Mouse (Mus musculus): Measurements from ENCODE around the gene Acly. TPM values are rescaled to one million over a fixed set of nuclear protein-coding genes. Genes with fewer than 3 reads are reported as not detected.
A peak's percentile ranks its signal among the peaks of the same experiment; 100 is the strongest.

Acly gene
- polyA plus RNA-seq (2015; fragmentation: Nextera tagmentation; extraction: Ambion mirVana), result 225 and 227 TPM in 2 replicates

- peak; percentile 98 for ATAC-seq (replicated peaks)
- no peaks in the 10 kb centered on the region for H3K9me3 ChIP-seq
- peaks cover 33% of the 10 kb centered on the region for H3K4me1 ChIP-seq
- H3K36me3 ChIP-seq (replicated peaks), result peaks cover 7% of the 10 kb centered on the region
- peak within 1 kb of the TSS; percentile 68 for H3K4me2 ChIP-seq
- WGBS, result under 1% methylated on average over 54 of the region's 54 CpGs
- H3K27me3 ChIP-seq (replicated peaks), result no peaks in the 10 kb centered on the region
- H3K9ac ChIP-seq, result peak within 1 kb of the TSS; percentile 63
- peak within 1 kb of the TSS; percentile 89 for H3K27ac ChIP-seq
- peak within 1 kb of the TSS; percentile 70 for H3K4me3 ChIP-seq
Observed at GRCm38 (mm10) chr11:100527458-100528374, at the start of gene Acly. Gene Acly, minus strand, starts transcription at chr11:100528000.

GRCm38 (mm10) chr11:100576256-100576655, 48.5 kb upstream of the Acly start:
- ATAC-seq (replicated peaks), result no peak
- Histone ChIP-seq H3K27ac (no peak overlapping the region), H3K4me3 (no peak overlapping the region), H3K36me3 (replicated peaks) (peaks cover 13% of the 10 kb centered on the region; the same call in 1 of the 2 replicates), H3K4me2 (peak overlapping the region; percentile 81; the same call in 1 of the 2 replicates), H3K4me1 (peaks cover 24% of the 10 kb centered on the region), H3K9ac (peak overlapping the region; percentile 19; the same call in 1 of the 2 replicates), H3K27me3 (replicated peaks) (0 out of 2 replicates have a peak, but pooled peaks cover 5% of the 10 kb centered on the region), H3K9me3 (no peaks in the 10 kb centered on the region)
- 71% methylated on average over 21 of the region's 21 CpGs for WGBS

- Histone ChIP-seq H3K9ac (peak overlapping the region; percentile 52), H3K4me1 (peaks cover 32% of the 10 kb centered on the region), H3K4me3 (peak overlapping the region; percentile 65), H3K36me3 (replicated peaks) (peaks cover 6% of the 10 kb centered on the region; the same call in 1 of the 2 replicates), H3K9me3 (no peaks in the 10 kb centered on the region), H3K4me2 (peak overlapping the region; percentile 81), H3K27ac (peak overlapping the region; percentile 61), H3K27me3 (replicated peaks) (0 out of 2 replicates have a peak, but pooled peaks cover 7% of the 10 kb centered on the region)
- ATAC-seq (replicated peaks), result peak; percentile 28; the same call in 1 of the 2 replicates
- WGBS, result 27% methylated on average over 2 of the region's 2 CpGs
Observed at GRCm38 (mm10) chr11:100575484-100575855, 47.7 kb upstream of the Acly start.

GRCm38 (mm10) chr11:100574708-100575483, 47.1 kb upstream of the Acly start, which contains the start of gene Cnp:
Gene Cnp, plus strand, starts transcription at chr11:100574904.
- Histone ChIP-seq H3K4me3 (peak within 1 kb of the TSS; percentile 65), H3K27ac (peak within 1 kb of the TSS; percentile 61), H3K4me2 (peak within 1 kb of the TSS; percentile 81), H3K4me1 (peaks cover 32% of the 10 kb centered on the region), H3K27me3 (replicated peaks) (0 out of 2 replicates have a peak, but pooled peaks cover 7% of the 10 kb centered on the region), H3K36me3 (replicated peaks) (0 out of 2 replicates have a peak, but pooled peaks cover 3% of the 10 kb centered on the region), H3K9me3 (no peaks in the 10 kb centered on the region), H3K9ac (peak within 1 kb of the TSS; percentile 52)
- WGBS, result 3% methylated on average over 47 of the region's 47 CpGs
- ATAC-seq (replicated peaks), result peak; percentile 61; the same call in 1 of the 2 replicates

GRCm38 (mm10) chr11:100574188-100574587, 46.4 kb upstream of the Acly start:
- H3K4me1 ChIP-seq, result peaks cover 32% of the 10 kb centered on the region
- H3K4me3 ChIP-seq, result peak overlapping the region; percentile 65; the same call in 1 of the 2 replicates
- H3K9ac ChIP-seq, result no peak overlapping the region
- 0 out of 2 replicates have a peak, but pooled peaks cover 7% of the 10 kb centered on the region for H3K27me3 ChIP-seq (replicated peaks)
- 0 out of 2 replicates have a peak, but pooled peaks cover 3% of the 10 kb centered on the region for H3K36me3 ChIP-seq (replicated peaks)
- no peaks in the 10 kb centered on the region for H3K9me3 ChIP-seq
- no peak for ATAC-seq (replicated peaks)
- 91% methylated on average over 3 of the region's 3 CpGs for WGBS
- H3K27ac ChIP-seq, result 0 out of 2 replicates have a peak overlapping the region, but pooled peaks have one; percentile 61
- peak overlapping the region; percentile 81 for H3K4me2 ChIP-seq

- peak overlapping the region; percentile 34; the same call in 1 of the 2 replicates for H3K9ac ChIP-seq
- peak; percentile 22 for ATAC-seq (replicated peaks)
- 12% methylated on average over 16 of the region's 16 CpGs for WGBS
Observed at GRCm38 (mm10) chr11:100571202-100571567, 43.4 kb upstream of the Acly start.

GRCm38 (mm10) chr11:100570430-100571201, 42.8 kb upstream of the Acly start:
- 9% methylated on average over 8 of the region's 8 CpGs for WGBS

More at GRCm38 (mm10) chr11:100571202-100571567, 43.4 kb upstream of the Acly start:
- Histone ChIP-seq H3K27ac (no peak overlapping the region; the same call in 1 of the 2 replicates), H3K36me3 (replicated peaks) (no peaks in the 10 kb centered on the region), H3K27me3 (replicated peaks) (0 out of 2 replicates have a peak, but pooled peaks cover 7% of the 10 kb centered on the region), H3K4me2 (peak overlapping the region; percentile 53), H3K9me3 (no peaks in the 10 kb centered on the region), H3K4me1 (peaks cover 31% of the 10 kb centered on the region), H3K4me3 (peak overlapping the region; percentile 27)

GRCm38 (mm10) chr11:100569789-100570188, 42.0 kb upstream of the Acly start:
- ATAC-seq (replicated peaks), result no peak
- Histone ChIP-seq H3K4me1 (peaks cover 17% of the 10 kb centered on the region), H3K4me2 (no peak overlapping the region), H3K27ac (no peak overlapping the region), H3K4me3 (no peak overlapping the region), H3K36me3 (replicated peaks) (no peaks in the 10 kb centered on the region), H3K9me3 (no peaks in the 10 kb centered on the region), H3K27me3 (replicated peaks) (0 out of 2 replicates have a peak, but pooled peaks cover 7% of the 10 kb centered on the region), H3K9ac (no peak overlapping the region)
- WGBS, result 68% methylated on average over 9 of the region's 9 CpGs

More at GRCm38 (mm10) chr11:100570430-100571201, 42.8 kb upstream of the Acly start:
- peak overlapping the region; percentile 27 for H3K4me3 ChIP-seq
- H3K9me3 ChIP-seq, result no peaks in the 10 kb centered on the region
- 0 out of 2 replicates have a peak, but pooled peaks cover 7% of the 10 kb centered on the region for H3K27me3 ChIP-seq (replicated peaks)
- H3K4me1 ChIP-seq, result peaks cover 26% of the 10 kb centered on the region
- peak; percentile 68 for ATAC-seq (replicated peaks)
- no peak overlapping the region; the same call in 1 of the 2 replicates for H3K27ac ChIP-seq
- H3K9ac ChIP-seq, result peak overlapping the region; percentile 34
- no peaks in the 10 kb centered on the region for H3K36me3 ChIP-seq (replicated peaks)
- H3K4me2 ChIP-seq, result peak overlapping the region; percentile 53

- Histone ChIP-seq H3K27me3 (replicated peaks) (0 out of 2 replicates have a peak, but pooled peaks cover 7% of the 10 kb centered on the region), H3K27ac (no peak overlapping the region), H3K9me3 (no peaks in the 10 kb centered on the region), H3K4me2 (no peak overlapping the region), H3K9ac (no peak overlapping the region), H3K36me3 (replicated peaks) (no peaks in the 10 kb centered on the region), H3K4me3 (no peak overlapping the region), H3K4me1 (peaks cover 14% of the 10 kb centered on the region)
- no peak for ATAC-seq (replicated peaks)
- 92% methylated on average over 8 of the region's 8 CpGs for WGBS
Observed at GRCm38 (mm10) chr11:100568692-100569091, 40.9 kb upstream of the Acly start.

GRCm38 (mm10) chr11:100567815-100568245, 40.0 kb upstream of the Acly start:
- 79% methylated on average over 9 of the region's 9 CpGs for WGBS
- H3K9me3 ChIP-seq, result no peaks in the 10 kb centered on the region

GRCm38 (mm10) chr11:100567229-100567628, 39.4 kb upstream of the Acly start:
- Histone ChIP-seq H3K27ac (no peak overlapping the region), H3K36me3 (replicated peaks) (no peaks in the 10 kb centered on the region), H3K9ac (no peak overlapping the region), H3K4me1 (peaks cover 14% of the 10 kb centered on the region), H3K9me3 (no peaks in the 10 kb centered on the region), H3K27me3 (replicated peaks) (0 out of 2 replicates have a peak, but pooled peaks cover 7% of the 10 kb centered on the region), H3K4me2 (no peak overlapping the region), H3K4me3 (no peak overlapping the region)
- WGBS, result 86% methylated on average over 5 of the region's 5 CpGs
- ATAC-seq (replicated peaks), result no peak

More at GRCm38 (mm10) chr11:100567815-100568245, 40.0 kb upstream of the Acly start:
- H3K27me3 ChIP-seq (replicated peaks), result 0 out of 2 replicates have a peak, but pooled peaks cover 7% of the 10 kb centered on the region
- no peak overlapping the region for H3K4me3 ChIP-seq
- no peaks in the 10 kb centered on the region for H3K36me3 ChIP-seq (replicated peaks)
- H3K9ac ChIP-seq, result no peak overlapping the region
- no peak overlapping the region for H3K4me2 ChIP-seq
- peaks cover 14% of the 10 kb centered on the region for H3K4me1 ChIP-seq
- no peak overlapping the region for H3K27ac ChIP-seq
- no peak for ATAC-seq (replicated peaks)
